Mouse (Mus musculus): ENCODE measurements around the gene Clstn3.
"Not testable (repeated sequence)": the region's sequence is repeated elsewhere in the genome, so short reads cannot be mapped to it uniquely, and the experiment has no call there.

GRCm38 (mm10) chr6:124483831-124484230 is 19.2 kb upstream of the Clstn3 start:
- TF ChIP-seq CTCF (IDR thresholded peaks at IDR 0.05; ENCODE audit: borderline replicate concordance, insufficient read depth, low read depth, low read length); POLR2A (IDR thresholded peaks at IDR 0.05; ENCODE audit: borderline replicate concordance, insufficient read depth, low read length): not testable (repeated sequence)

All from cerebellum, adult 2 months (tissue).